Mouse (Mus musculus): ENCODE results near the gene Gm45716.
A peak's percentile ranks its signal among the peaks of the same experiment; 100 is the strongest.
"Not testable (repeated sequence)": the region's sequence is repeated elsewhere in the genome, so short reads cannot be mapped to it uniquely, and the experiment has no call there.

Gm45716 gene

DNA sequence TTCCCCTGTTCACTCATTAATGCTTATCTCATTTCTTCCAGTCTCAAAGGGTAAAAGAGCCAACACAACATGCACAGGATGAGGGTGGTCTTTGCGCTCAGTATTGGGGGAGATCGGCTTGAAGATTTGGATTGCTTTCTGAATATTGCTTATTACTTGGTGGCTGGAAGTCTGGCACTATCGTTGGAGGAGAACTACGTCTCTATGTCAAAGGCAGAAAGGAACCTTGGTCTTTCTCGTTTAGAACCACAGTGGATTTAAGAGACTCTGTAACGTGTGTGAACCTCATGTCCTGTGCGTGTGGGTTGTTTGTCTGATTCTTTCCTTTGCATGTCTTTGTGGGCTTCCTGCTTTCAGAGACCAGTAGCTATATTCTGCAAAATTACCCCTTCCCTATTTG, 63.2 kb downstream of the Gm45716 start:
- DNase-seq = no peak

- DNase-seq = no peak
These were observed 64.4 kb downstream of the Gm45716 start for GRCm38 (mm10) chr11:90251923-90252322.

GRCm38 (mm10) chr11:90252366-90252765, 64.9 kb downstream of the Gm45716 start:
- DNase-seq = peak in 1 of 2 experiments; percentile 12

GRCm38 (mm10) chr11:90254536-90254935, 67.1 kb downstream of the Gm45716 start:
- DNase-seq = no peak

- no peak for DNase-seq
These were observed 68.2 kb downstream of the Gm45716 start for GRCm38 (mm10) chr11:90255687-90256086.

DNA sequence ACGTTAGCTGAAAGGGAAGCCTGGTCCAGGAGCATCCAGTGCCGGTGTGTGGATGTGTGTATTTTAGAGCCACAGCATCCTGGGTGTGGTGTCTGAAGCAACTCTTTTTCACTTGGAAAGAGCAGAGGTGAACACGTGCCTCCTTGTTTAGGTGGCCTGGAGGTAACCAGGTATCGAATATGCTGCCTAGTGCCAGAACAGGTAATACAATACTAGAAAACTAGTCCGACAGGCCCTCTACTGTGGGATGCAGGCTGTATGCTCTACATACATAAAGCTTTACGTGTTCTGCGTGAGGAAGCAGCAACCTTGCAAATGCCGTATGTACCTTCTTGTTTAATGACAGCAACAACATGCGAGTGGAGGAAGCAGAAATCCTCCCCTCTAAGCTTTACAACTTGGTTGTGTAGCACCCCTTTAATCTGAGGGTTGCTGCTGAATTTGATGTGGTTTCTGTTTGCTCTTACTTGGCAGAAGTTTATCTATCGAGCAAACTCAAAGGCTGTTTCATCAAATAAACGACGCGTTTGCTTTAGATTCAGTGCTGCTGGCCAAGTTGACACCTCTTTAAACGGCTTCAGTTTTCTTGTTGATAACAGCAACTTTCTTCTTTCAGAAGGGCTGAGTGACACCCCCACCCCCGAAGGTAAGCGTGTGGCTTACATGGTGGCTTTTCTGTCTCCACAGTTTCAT, 69.5 kb downstream of the Gm45716 start:
- DNase-seq = no peak

DNA sequence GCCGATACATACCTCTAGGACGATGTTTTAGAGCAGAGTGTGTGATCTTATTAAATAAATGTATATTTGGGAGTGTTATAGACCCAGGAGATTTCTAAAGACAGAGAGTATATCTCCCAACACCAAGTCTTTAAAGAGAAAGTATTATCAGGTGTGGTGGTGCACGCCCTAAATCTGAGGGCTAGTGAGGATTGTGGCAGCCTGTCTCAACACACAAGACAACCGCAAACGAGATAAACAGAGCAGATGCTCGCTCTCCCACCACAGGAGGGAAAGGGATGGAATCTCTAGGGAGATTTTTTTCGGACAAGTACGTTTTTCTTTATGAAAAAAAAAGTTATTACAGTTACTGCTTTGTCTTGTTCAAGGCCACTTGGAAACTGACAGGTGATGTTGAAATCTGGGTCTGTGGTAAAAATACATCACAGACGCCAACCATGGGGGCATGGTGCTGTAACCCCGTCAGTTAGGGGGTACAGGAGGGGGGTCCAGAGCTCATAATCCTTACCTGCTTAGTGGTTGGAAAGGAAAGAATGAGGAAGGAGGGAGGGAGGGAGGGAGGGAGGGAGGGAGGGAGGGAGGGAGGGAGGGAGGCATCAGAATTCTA, 70.9 kb downstream of the Gm45716 start:
- DNase-seq = no peak

DNA sequence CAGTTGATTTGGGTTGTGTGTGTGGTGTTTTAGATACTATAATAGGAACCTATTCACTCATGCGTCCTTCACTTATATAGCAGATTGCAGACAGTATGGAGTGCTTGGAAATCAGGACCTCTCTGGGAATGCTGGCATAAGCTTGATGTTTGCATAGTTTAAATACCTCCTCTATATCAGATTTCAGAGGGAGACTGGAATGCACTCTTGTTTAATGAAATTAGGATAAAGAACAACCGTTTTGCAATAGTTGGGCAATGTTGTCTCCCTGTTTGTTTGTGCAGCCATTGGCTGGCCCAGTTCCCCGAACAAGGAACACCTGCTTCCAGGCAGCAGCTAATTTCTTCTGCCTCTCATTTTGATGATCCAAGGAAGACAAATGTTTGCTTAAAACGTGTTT, 71.6 kb downstream of the Gm45716 start:
- peak; percentile 40 to 81 for DNase-seq

GRCm38 (mm10) chr11:90259826-90260225, 72.3 kb downstream of the Gm45716 start:
- no peak for DNase-seq

- no peak for DNase-seq
These were observed 76.7 kb downstream of the Gm45716 start for GRCm38 (mm10) chr11:90264180-90264579.

- DNase-seq = no peak
These were observed 78.1 kb downstream of the Gm45716 start for GRCm38 (mm10) chr11:90265581-90265980.

DNA sequence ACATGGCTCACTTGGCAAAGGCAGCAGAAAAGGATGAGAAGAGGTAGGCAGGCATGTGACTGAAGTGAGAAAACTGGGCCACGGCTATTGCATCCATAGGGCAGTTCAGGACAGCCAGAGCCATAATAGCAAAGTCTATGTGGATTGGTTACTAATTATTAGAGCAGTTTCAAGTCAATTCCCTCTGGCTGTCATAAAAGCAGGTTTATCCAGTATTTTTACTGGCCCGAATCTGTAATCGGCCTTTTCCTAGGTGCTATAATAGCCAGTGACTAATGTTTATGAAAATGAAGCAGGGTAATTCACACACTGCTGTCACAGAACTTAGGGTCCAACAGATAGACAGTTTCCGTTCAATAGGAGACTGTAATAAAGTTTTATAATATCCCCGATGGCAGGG, 81.5 kb downstream of the Gm45716 start:
- DNase-seq = no peak

GRCm38 (mm10) chr11:90269398-90270123, 82.1 kb downstream of the Gm45716 start:
- no peak for DNase-seq

DNA sequence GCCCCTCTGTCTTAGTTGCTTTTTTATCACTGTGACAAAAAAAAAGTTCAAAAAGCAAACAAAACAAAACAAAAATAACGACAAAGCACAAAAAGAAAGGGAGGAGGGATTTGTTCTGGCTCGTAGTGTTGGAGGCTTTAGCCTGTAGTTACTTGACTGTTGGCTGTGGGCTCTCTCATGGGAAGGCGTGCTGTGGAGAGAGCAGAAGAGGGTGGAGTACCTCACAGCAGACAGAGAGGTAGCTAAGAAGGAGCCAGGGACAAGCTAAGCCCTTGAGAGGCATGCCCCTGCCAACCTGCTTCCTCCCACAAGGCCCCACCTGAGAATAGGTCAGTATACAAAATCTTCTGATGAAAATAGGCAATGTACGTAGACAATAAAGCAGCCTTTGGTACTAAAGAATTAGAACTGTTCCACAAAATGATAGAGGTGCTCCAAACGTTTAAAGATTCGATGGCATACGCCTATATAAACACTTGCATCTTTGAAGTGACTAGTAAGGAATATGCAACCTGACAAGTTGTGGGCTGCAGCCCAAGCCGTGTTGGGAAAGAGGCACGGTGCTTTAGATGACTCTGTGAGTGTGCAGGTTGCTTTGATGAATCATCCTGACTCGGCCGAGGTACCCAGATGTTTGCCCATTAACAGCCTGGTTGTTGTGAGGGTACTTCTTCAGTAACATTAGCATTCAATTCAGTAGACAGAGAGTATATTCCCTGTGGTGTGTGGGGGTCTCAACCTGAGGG, 82.8 kb downstream of the Gm45716 start:
- DNase-seq = no peak

- no peak for DNase-seq
These were observed 86.7 kb downstream of the Gm45716 start for GRCm38 (mm10) chr11:90274187-90274586.

DNA sequence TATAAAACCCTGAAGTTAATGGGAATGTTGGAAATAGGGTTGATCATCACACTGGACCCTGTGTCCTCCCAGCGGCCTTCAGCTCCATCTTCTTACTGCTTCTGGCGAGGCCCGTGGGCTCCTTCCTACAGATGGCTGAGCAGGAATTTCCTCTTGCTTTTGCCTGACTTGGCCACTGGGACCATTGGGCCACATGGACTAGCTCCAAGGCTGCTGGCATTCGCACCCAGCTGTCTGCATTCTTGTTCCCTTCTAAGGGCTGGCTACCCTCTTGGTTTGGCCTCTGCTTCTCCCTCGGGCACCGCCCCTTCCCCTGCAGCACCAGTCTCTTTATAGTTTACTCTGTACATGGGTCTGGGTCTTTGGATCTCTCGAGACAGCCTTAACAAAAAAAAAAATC, 88.2 kb downstream of the Gm45716 start:
- peak in 1 of 2 experiments; percentile 32 for DNase-seq

DNA sequence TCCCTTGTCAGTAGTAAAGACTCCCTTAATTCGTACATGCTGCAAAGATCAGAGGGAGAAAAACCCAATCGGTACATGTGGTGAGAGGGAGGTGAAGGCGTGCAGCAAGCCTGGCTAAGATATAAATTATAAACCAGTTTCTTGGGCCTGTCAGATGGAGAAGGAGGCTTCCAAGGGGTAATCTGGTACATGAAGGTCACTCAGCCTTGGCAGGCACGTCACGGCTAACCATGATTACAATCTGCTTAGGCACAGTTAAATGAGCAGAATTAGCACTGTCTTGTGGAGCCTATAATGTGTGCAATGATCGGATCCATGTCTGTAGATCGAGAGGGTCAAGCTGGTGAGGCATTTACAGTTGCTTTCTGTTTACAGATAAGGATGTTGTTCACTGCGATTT, 88.7 kb downstream of the Gm45716 start:
- no peak for DNase-seq

GRCm38 (mm10) chr11:90276561-90276960, 89.1 kb downstream of the Gm45716 start:
- DNase-seq = no peak

DNA sequence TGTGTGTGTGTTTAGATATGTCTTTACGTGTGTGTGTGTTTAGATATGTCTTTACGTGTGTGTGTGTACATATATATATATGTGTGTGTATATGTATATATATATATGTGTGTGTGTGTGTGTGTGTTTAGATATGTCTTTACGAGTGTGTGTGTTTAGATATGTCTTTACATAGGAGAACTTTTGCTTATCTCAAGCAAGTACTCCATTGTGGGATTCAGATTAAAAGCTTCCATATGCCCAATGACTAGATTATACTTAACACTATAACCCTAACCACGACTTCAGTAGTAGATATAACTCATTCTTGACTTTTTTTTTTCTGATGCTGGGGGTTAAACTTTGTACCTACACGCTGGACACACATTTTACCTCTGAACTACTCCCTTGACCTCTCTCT, 92.6 kb downstream of the Gm45716 start:
- no peak for DNase-seq

DNA sequence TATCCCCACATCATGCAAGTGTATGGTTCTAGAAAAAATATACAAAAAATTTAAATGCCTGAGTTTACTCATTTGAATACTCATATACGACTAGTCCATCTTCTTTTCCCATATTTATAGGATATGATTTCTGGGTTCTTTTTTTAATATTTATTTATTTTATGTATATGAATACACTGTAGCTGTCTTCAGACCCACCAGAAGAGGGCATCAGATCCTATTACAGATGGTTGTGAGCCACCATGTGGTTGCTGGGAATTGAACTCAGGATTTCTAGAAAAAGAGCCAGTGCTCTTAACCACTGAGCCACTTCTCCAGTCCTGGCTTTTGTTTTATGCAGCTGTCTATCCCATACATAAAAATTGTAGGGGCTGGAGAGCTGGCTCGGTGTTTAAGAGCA, 94.5 kb downstream of the Gm45716 start:
- DNase-seq = not testable (repeated sequence)

DNA sequence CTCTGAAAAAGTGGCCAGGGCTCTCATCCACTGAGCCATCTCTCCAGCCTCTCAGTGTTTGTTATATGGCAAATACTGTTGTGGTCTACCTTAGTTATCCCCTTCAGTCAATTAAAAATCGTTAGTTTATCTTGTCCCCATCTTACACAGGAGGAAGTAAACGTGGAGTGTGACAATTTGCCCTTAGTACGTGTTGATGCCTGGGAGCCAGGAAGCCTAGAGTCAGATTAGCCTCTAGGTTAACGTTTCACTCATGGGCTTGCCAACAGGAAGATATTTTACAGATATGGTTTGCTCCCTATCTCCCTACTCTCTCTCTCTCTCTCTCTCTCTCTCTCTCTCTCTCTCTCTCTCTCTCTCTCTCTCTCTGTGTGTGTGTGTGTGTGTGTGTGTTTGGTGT, 95.7 kb downstream of the Gm45716 start:
- DNase-seq = no peak

- no peak for DNase-seq
These were observed 96.1 kb downstream of the Gm45716 start for GRCm38 (mm10) chr11:90283601-90284000.

GRCm38 (mm10) chr11:90284079-90284478, 96.6 kb downstream of the Gm45716 start:
- DNase-seq = no peak
